Mouse (Mus musculus): ENCODE data around the gene Itgb7. TPM values are rescaled to one million over a fixed set of nuclear protein-coding genes. Genes with fewer than 3 reads are reported as not detected.
A peak's percentile ranks its signal among the peaks of the same experiment; 100 is the strongest.
"Not testable (repeated sequence)": the region's sequence is repeated elsewhere in the genome, so short reads cannot be mapped to it uniquely, and the experiment has no call there.

Itgb7 gene
- polyA plus RNA-seq, 1 experiment from 2014 or later = 2.6 TPM

GRCm38 (mm10) chr15:102238543-102239259 lies 7.0 kb upstream of the Itgb7 start:
- no peak overlapping the region for H3K4me2 ChIP-seq
- H3K9me3 ChIP-seq (ENCODE audit: low read depth, low read length) = no peaks in the 10 kb centered on the region
- TF ChIP-seq CTCF (IDR thresholded peaks at IDR 0.05; ENCODE audit: low read depth) = no peak
- WGBS = 80% methylated on average over 14 of the region's 14 CpGs
- H3K4me1 ChIP-seq (ENCODE audit: insufficient read depth) = peaks cover 15% of the 10 kb centered on the region
- ATAC-seq (ENCODE audit: insufficient read depth) (no peak), DNase-seq (no peak)
- H3K27me3 ChIP-seq (ENCODE audit: insufficient read depth, low read length) = no peaks in the 10 kb centered on the region
- no peak overlapping the region for H3K4me3 ChIP-seq (ENCODE audit: low read depth, low read length)
- H3K36me3 ChIP-seq (ENCODE audit: insufficient read depth) = peaks cover 78% of the 10 kb centered on the region
- H3K9ac ChIP-seq = no peak overlapping the region
- no peak overlapping the region for H3K27ac ChIP-seq (ENCODE audit: low read depth)

- H3K4me3 ChIP-seq (ENCODE audit: low read depth, low read length) = no peak overlapping the region
- WGBS = 24% methylated on average over 21 of the region's 21 CpGs
- peaks cover 55% of the 10 kb centered on the region for H3K36me3 ChIP-seq (ENCODE audit: insufficient read depth)
- peak overlapping the region; percentile 32; the same call in 1 of the 2 replicates for H3K9ac ChIP-seq
- DNase-seq (peak; percentile 51), ATAC-seq (ENCODE audit: insufficient read depth) (peak; percentile 39)
- peak overlapping the region; percentile 46; the same call in 1 of the 2 replicates for H3K27ac ChIP-seq (ENCODE audit: low read depth)
- peak overlapping the region; percentile 33; the same call in 1 of the 2 replicates for H3K4me2 ChIP-seq
- no peaks in the 10 kb centered on the region for H3K9me3 ChIP-seq (ENCODE audit: low read depth, low read length)
- no peaks in the 10 kb centered on the region for H3K27me3 ChIP-seq (ENCODE audit: insufficient read depth, low read length)
- H3K4me1 ChIP-seq (ENCODE audit: insufficient read depth) = 0 out of 2 replicates have a peak, but pooled peaks cover 4% of the 10 kb centered on the region
- TF ChIP-seq CTCF (IDR thresholded peaks at IDR 0.05; ENCODE audit: low read depth) = no peak
These were observed 3.8 kb upstream of the Itgb7 start for GRCm38 (mm10) chr15:102235371-102236027.

- ATAC-seq (ENCODE audit: insufficient read depth) (no peak), DNase-seq (no peak)
- 15% methylated on average over 2 of the region's 2 CpGs for WGBS
- TF ChIP-seq CTCF (IDR thresholded peaks at IDR 0.05; ENCODE audit: low read depth) = no peak
- Histone ChIP-seq H3K4me2 (no peak overlapping the region), H3K36me3 (ENCODE audit: insufficient read depth) (peaks cover 42% of the 10 kb centered on the region), H3K27me3 (ENCODE audit: insufficient read depth, low read length) (no peaks in the 10 kb centered on the region), H3K4me3 (ENCODE audit: low read depth, low read length) (no peak overlapping the region), H3K27ac (ENCODE audit: low read depth) (no peak overlapping the region), H3K9me3 (ENCODE audit: low read depth, low read length) (no peaks in the 10 kb centered on the region), H3K9ac (no peak overlapping the region), H3K4me1 (ENCODE audit: insufficient read depth) (0 out of 2 replicates have a peak, but pooled peaks cover 4% of the 10 kb centered on the region)
These were observed 2.2 kb upstream of the Itgb7 start for GRCm38 (mm10) chr15:102233896-102234295.

- H3K36me3 ChIP-seq (ENCODE audit: insufficient read depth) = peaks cover 32% of the 10 kb centered on the region
- H3K27me3 ChIP-seq (ENCODE audit: insufficient read depth, low read length) = no peaks in the 10 kb centered on the region
- H3K4me3 ChIP-seq (ENCODE audit: low read depth, low read length) = no peak overlapping the region
- DNase-seq = no peak
- H3K27ac ChIP-seq (ENCODE audit: low read depth) = no peak overlapping the region
- 0 out of 2 replicates have a peak, but pooled peaks cover 4% of the 10 kb centered on the region for H3K4me1 ChIP-seq (ENCODE audit: insufficient read depth)
- no peak overlapping the region for H3K4me2 ChIP-seq
- H3K9ac ChIP-seq = no peak overlapping the region
- WGBS = 84% methylated on average over 7 of the region's 7 CpGs
- ATAC-seq (ENCODE audit: insufficient read depth) = no peak
- no peaks in the 10 kb centered on the region for H3K9me3 ChIP-seq (ENCODE audit: low read depth, low read length)
- TF ChIP-seq CTCF (IDR thresholded peaks at IDR 0.05; ENCODE audit: low read depth) = no peak
These were observed 1.0 kb upstream of the Itgb7 start for GRCm38 (mm10) chr15:102232764-102233163.

GRCm38 (mm10) chr15:102230408-102231321 lies 1.1 kb downstream of the Itgb7 start:
- Histone ChIP-seq H3K36me3 (ENCODE audit: insufficient read depth) (peaks cover 16% of the 10 kb centered on the region), H3K27me3 (ENCODE audit: insufficient read depth, low read length) (no peaks in the 10 kb centered on the region), H3K9me3 (ENCODE audit: low read depth, low read length) (no peaks in the 10 kb centered on the region), H3K4me2 (no peak overlapping the region), H3K4me1 (ENCODE audit: insufficient read depth) (0 out of 2 replicates have a peak, but pooled peaks cover 4% of the 10 kb centered on the region), H3K4me3 (ENCODE audit: low read depth, low read length) (no peak overlapping the region), H3K9ac (no peak overlapping the region), H3K27ac (ENCODE audit: low read depth) (no peak overlapping the region)
- no peak for TF ChIP-seq CTCF (IDR thresholded peaks at IDR 0.05; ENCODE audit: low read depth)
- WGBS = 76% methylated on average over 17 of the region's 17 CpGs
- ATAC-seq (ENCODE audit: insufficient read depth) (no peak), DNase-seq (no peak)

- H3K4me1 ChIP-seq (ENCODE audit: insufficient read depth); H3K4me3 ChIP-seq (ENCODE audit: low read depth, low read length); H3K36me3 ChIP-seq (ENCODE audit: insufficient read depth); H3K4me2 ChIP-seq; H3K27ac ChIP-seq (ENCODE audit: low read depth); DNase-seq; H3K9ac ChIP-seq; H3K9me3 ChIP-seq (ENCODE audit: low read depth, low read length); ATAC-seq (ENCODE audit: insufficient read depth): not testable (repeated sequence)
- H3K27me3 ChIP-seq (ENCODE audit: insufficient read depth, low read length) = peaks cover 15% of the 10 kb centered on the region; the same call in 1 of the 2 replicates
- 74% methylated on average over 6 of the region's 6 CpGs for WGBS
These were observed 6.1 kb downstream of the Itgb7 start for GRCm38 (mm10) chr15:102225619-102226018.
